Mouse (Mus musculus): ENCODE measurements around the gene Clec4f. TPM values are rescaled to one million over a fixed set of nuclear protein-coding genes. Genes with fewer than 3 reads are reported as not detected.

Gene Clec4f
- total and polyA plus RNA-seq, 2 experiments from 2014 or later, result 0.05 TPM; not detected in 1

- H3K4me1 ChIP-seq (ENCODE audit: insufficient read depth, low read length), result no peaks in the 10 kb centered on the region
- H3K27me3 ChIP-seq (ENCODE audit: insufficient read depth, low read length), result no peaks in the 10 kb centered on the region
- H3K36me3 ChIP-seq (ENCODE audit: insufficient read depth, low read length), result no peaks in the 10 kb centered on the region
- no peak overlapping the region for H3K27ac ChIP-seq
- H3K4me3 ChIP-seq (ENCODE audit: low read length), result no peak overlapping the region
- DNase-seq (ENCODE audit: low spot score), result no peak
- no peak overlapping the region for H3K4me2 ChIP-seq (ENCODE audit: low read depth, low read length)
- H3K9ac ChIP-seq (replicated peaks; ENCODE audit: low read length), result no peak overlapping the region
- WGBS, result 67% methylated on average over 3 of the region's 3 CpGs
- TF ChIP-seq CTCF (IDR thresholded peaks at IDR 0.05; ENCODE audit: low read depth), result no peak
- no peaks in the 10 kb centered on the region for H3K9me3 ChIP-seq (ENCODE audit: low read length)
- no peak for ATAC-seq
These were observed 58.0 kb downstream of the Clec4f start for GRCm38 (mm10) chr6:83597988-83598387.

GRCm38 (mm10) chr6:83595035-83595434, 61.0 kb downstream of the Clec4f start:
- no peak for TF ChIP-seq CTCF (IDR thresholded peaks at IDR 0.05; ENCODE audit: low read depth)

More at GRCm38 (mm10) chr6:83595035-83595434, 61.0 kb downstream of the Clec4f start:
- ATAC-seq (no peak), DNase-seq (ENCODE audit: low spot score) (no peak)
- WGBS, result 90% methylated on average over 2 of the region's 2 CpGs
- no peak overlapping the region for H3K4me3 ChIP-seq (ENCODE audit: low read length)
- no peak overlapping the region for H3K9ac ChIP-seq (replicated peaks; ENCODE audit: low read length)
- no peak overlapping the region for H3K4me2 ChIP-seq (ENCODE audit: low read depth, low read length)
- no peaks in the 10 kb centered on the region for H3K9me3 ChIP-seq (ENCODE audit: low read length)
- H3K36me3 ChIP-seq (ENCODE audit: insufficient read depth, low read length), result no peaks in the 10 kb centered on the region
- H3K27ac ChIP-seq, result no peak overlapping the region
- H3K4me1 ChIP-seq (ENCODE audit: insufficient read depth, low read length), result no peaks in the 10 kb centered on the region
- H3K27me3 ChIP-seq (ENCODE audit: insufficient read depth, low read length), result no peaks in the 10 kb centered on the region

Other genes starting within 250 kb of the Clec4f start
- 30.8 and 34.8 TPM in 2 replicates for gene Tet3, start 197.1 kb downstream of the Clec4f start, total RNA-seq (2014; rRNA removed)
- gene Tet3, start 197.1 kb downstream of the Clec4f start, polyA plus RNA-seq (2015; fragmentation: Nextera tagmentation; extraction: Ambion mirVana), result 38.0 and 41.9 TPM in 2 replicates
- 31.8 and 52.5 TPM in 2 replicates for gene Dguok, start 149.2 kb downstream of the Clec4f start, total RNA-seq (2014; rRNA removed)
- gene Dguok, start 149.2 kb downstream of the Clec4f start, polyA plus RNA-seq (2015; fragmentation: Nextera tagmentation; extraction: Ambion mirVana), result 51.1 and 52.0 TPM in 2 replicates
- 0.36 and 2.1 TPM in 2 replicates for gene Actg2, start 119.9 kb downstream of the Clec4f start, total RNA-seq (2014; rRNA removed)
- 0.78 and 1.7 TPM in 2 replicates for gene Actg2, start 119.9 kb downstream of the Clec4f start, polyA plus RNA-seq (2015; fragmentation: Nextera tagmentation; extraction: Ambion mirVana)
- 9.5 and 11.1 TPM in 2 replicates for gene Stambp, start 83.5 kb downstream of the Clec4f start, total RNA-seq (2014; rRNA removed)
- gene Stambp, start 83.5 kb downstream of the Clec4f start, polyA plus RNA-seq (2015; fragmentation: Nextera tagmentation; extraction: Ambion mirVana), result 58.2 and 60.4 TPM in 2 replicates
- gene Cd207, start 21.7 kb upstream of the Clec4f start, total RNA-seq (2014; rRNA removed), result not detected in 2 replicates
- not detected in 2 replicates for gene Cd207, start 21.7 kb upstream of the Clec4f start, polyA plus RNA-seq (2015; fragmentation: Nextera tagmentation; extraction: Ambion mirVana)
- not detected in 2 replicates for gene Vax2, start 55.1 kb upstream of the Clec4f start, total RNA-seq (2014; rRNA removed)
- not detected in 2 replicates for gene Vax2, start 55.1 kb upstream of the Clec4f start, polyA plus RNA-seq (2015; fragmentation: Nextera tagmentation; extraction: Ambion mirVana)
- gene Atp6v1b1, start 86.8 kb upstream of the Clec4f start, total RNA-seq (2014; rRNA removed), result not detected in 2 replicates
- not detected in 2 replicates for gene Atp6v1b1, start 86.8 kb upstream of the Clec4f start, polyA plus RNA-seq (2015; fragmentation: Nextera tagmentation; extraction: Ambion mirVana)
- not detected in 2 replicates for gene Ankrd53, start 106.5 kb upstream of the Clec4f start, total RNA-seq (2014; rRNA removed)
- 0.10 TPM in 1 of 2 replicates, not detected in the other for gene Ankrd53, start 106.5 kb upstream of the Clec4f start, polyA plus RNA-seq (2015; fragmentation: Nextera tagmentation; extraction: Ambion mirVana)
- 44.5 and 56.6 TPM in 2 replicates for gene Tex261, start 119.6 kb upstream of the Clec4f start, total RNA-seq (2014; rRNA removed)
- 78.3 and 81.1 TPM in 2 replicates for gene Tex261, start 119.6 kb upstream of the Clec4f start, polyA plus RNA-seq (2015; fragmentation: Nextera tagmentation; extraction: Ambion mirVana)
- gene Nagk, start 138.8 kb upstream of the Clec4f start, total RNA-seq (2014; rRNA removed), result 58.1 and 70.0 TPM in 2 replicates
- gene Nagk, start 138.8 kb upstream of the Clec4f start, polyA plus RNA-seq (2015; fragmentation: Nextera tagmentation; extraction: Ambion mirVana), result 92.0 and 103 TPM in 2 replicates
- gene Paip2b, start 175.6 kb upstream of the Clec4f start, total RNA-seq (2014; rRNA removed), result 45.3 and 46.9 TPM in 2 replicates
- gene Paip2b, start 175.6 kb upstream of the Clec4f start, polyA plus RNA-seq (2015; fragmentation: Nextera tagmentation; extraction: Ambion mirVana), result 27.9 and 30.8 TPM in 2 replicates
- 78.9 and 91.2 TPM in 2 replicates for gene Zfp638, start 210.9 kb upstream of the Clec4f start, total RNA-seq (2014; rRNA removed)
- gene Zfp638, start 210.9 kb upstream of the Clec4f start, polyA plus RNA-seq (2015; fragmentation: Nextera tagmentation; extraction: Ambion mirVana), result 55.2 and 57.8 TPM in 2 replicates